Mouse (Mus musculus) adrenal gland, adult 10 weeks (tissue): ENCODE results near the gene Ccdc89. TPM values are rescaled to one million over a fixed set of nuclear protein-coding genes. Genes with fewer than 3 reads are reported as not detected.

Experiments used
- polyA plus RNA-seq: library from polyadenylated mRNA; stranded (reverse); fragments of 350-450 nt; fragmentation: Illumina TruSeq; extraction: RNeasy Lipid Tissue Mini Kit (QIAGEN cat#74804); gene quantifications from one replicate; pipeline ENCODE4 v1.2.3, GENCODE M21; 2014; ENCODE audit warnings: low read depth, low replicate concordance

The Ccdc89 gene
- polyA plus RNA-seq: 0.64 TPM

GRCm38 (mm10) chr7:90426020-90427001 is at the start of gene Ccdc89:
Gene Ccdc89, plus strand, starts transcription at chr7:90426577.

GRCm38 (mm10) chr7:90442518-90443080 is 16.2 kb downstream of the Ccdc89 start, which contains the start of gene Crebzf:
Gene Crebzf, plus strand, starts transcription at chr7:90442729.

GRCm38 (mm10) chr7:90456845-90457468 is 30.6 kb downstream of the Ccdc89 start, which contains the start of gene Tmem126a:
Gene Tmem126a, minus strand, starts transcription at chr7:90457229.

GRCm38 (mm10) chr7:90475793-90476312 is 49.5 kb downstream of the Ccdc89 start, which contains the start of gene Tmem126b:
Gene Tmem126b, minus strand, starts transcription at chr7:90476001.

GRCm38 (mm10) chr7:90476313-90477245 is 50.2 kb downstream of the Ccdc89 start, which contains the start of gene Dlg2:
Gene Dlg2, plus strand, starts transcription at chr7:90476672.

Other genes starting within 250 kb of the Ccdc89 start
- not detected for gene Ccdc83, start 160.8 kb upstream of the Ccdc89 start, polyA plus RNA-seq
- 8.5 TPM for gene Sytl2, start 124.3 kb upstream of the Ccdc89 start, polyA plus RNA-seq
- 158 TPM for gene Crebzf, start 16.2 kb downstream of the Ccdc89 start, polyA plus RNA-seq
- 198 TPM for gene Tmem126a, start 30.7 kb downstream of the Ccdc89 start, polyA plus RNA-seq
- gene Tmem126b, start 49.4 kb downstream of the Ccdc89 start, polyA plus RNA-seq: 71.9 TPM
- gene Dlg2, start 50.1 kb downstream of the Ccdc89 start, polyA plus RNA-seq: 222 TPM